Mouse (Mus musculus): ENCODE measurements around the gene Racgap1. TPM values are rescaled to one million over a fixed set of nuclear protein-coding genes. Genes with fewer than 3 reads are reported as not detected.
A peak's percentile ranks its signal among the peaks of the same experiment; 100 is the strongest.

Gene Racgap1
- 10 to 100 TPM; 17.6 to 18.2 TPM for polyA plus RNA-seq (2017; shearing (Covaris generic))

DNA sequence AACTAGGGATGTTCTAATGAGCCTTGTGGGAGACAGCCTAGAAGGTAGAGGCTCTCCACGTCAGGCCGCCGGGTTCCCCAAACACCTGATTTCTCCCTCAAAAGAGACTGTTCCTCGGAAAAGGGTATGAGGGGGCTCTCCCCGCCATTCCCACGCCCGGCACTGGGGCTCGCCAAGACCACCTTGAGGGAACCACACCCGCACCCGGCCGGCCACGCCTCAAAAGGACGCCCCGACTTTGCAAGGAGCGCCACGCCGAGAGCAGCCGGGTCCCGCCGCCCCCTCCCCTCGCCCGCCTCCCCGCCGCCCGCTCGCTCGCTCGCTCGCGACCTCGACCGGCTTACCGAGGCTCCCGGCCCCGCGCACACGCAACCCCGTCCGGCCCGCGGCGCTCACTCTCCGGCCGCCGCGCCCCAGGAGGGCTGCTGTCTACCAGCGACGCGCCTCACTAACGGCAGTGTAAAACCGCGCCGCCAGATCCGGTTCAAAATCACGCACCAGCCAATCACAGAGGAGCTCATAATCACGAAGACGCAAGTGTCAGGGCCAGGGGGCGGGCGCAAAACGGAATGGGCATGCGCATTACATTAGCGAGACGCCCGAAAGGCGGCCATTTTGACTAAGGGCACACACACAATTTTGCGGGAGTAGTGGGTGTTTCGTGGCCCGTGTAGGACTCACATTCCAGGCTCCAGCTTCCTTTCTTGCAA lies at the start of gene Racgap1:
Gene Racgap1 (minus strand): TSS at position 494 of the 710 bp plus-strand sequence.
- ATAC-seq = peak; percentile 99

DNA sequence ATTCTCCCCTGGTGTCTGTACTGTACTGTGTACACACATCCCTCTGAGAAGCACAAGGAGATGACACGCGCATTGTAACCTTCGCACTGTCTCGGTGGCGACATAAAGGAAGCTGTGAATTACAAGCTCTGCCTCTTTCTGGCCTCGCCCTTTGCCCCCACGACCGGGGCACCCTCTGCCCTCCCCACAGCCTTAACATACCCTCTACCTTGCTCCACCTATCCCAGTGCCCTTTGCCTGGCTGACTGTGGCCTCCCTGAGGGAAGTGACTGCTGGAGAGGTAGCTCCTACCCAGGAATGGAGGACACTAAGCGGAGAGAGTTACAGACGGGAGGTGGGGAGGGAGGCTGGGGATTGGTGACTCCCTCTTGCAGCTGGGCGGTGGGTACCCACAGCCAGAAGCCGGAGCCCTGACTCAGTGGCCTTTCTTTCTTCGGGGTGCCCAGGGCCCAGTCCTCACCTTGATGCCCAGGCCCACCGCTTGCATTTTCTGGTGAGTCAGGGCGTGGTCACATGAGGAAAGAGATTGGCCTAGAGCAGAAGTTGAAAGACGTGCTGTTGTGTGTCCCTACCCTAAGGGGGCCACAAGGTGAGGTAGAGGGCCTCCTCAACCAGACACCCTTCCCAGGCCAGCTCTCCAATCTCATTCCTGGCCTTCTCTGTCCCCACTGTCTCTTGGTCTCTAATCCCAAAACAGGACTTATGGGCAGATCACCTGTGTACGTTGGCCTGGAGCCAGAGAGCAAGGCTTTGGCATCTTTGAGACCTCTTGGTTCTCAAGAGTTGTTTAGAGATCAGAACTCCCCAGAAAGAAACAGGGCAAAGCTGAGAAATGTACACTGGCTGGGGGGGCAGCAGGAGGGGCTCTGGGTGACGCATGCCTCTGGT lies 49.0 kb upstream of the Racgap1 start:
- no peak for ATAC-seq

DNA sequence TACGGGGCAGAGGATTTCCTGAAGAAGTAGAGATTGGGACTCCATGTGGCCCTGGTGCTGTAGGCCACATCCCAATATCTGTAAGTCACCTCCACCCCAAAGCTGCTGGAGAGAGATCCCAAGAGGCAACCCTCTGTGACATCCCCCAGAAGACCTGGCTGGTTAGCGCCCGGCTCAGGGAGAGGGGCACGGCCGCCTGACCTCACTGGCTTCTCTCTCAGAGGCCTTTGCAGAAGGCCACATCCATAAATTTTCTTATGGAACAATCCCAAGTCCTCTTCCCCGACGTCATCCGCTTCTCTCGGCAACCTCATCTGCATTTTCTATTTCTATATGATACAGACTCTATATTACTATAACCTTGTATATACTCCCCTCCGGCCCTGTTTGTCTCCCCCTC lies 48.3 kb upstream of the Racgap1 start:
- ATAC-seq = no peak

DNA sequence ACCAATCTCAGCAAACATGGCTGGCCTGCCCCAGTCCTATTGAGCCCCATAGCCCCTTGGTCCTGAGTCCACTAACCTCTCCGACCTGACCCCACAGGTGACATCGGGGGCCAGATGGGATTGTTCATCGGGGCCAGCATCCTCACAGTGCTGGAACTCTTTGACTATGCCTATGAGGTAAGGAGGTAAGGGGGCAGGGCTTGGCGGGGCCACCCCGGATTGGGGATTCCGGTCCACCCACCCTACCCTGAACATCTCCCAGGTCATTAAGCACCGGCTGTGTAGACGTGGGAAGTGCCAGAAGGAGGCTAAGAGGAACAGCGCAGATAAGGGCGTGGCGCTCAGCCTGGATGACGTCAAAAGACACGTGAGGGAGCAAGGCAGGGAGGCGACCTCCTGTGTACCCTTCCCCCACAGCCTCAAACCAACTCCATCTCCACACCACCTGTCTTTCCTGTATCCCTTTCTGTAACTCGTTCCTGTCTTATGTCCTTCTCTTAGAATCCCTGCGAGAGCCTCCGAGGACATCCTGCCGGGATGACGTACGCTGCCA lies 47.2 kb upstream of the Racgap1 start:
- ATAC-seq = no peak

GRCm38 (mm10) chr15:99697309-99697708 lies 45.9 kb upstream of the Racgap1 start:
- no peak for ATAC-seq

- ATAC-seq = no peak
These were observed 40.5 kb upstream of the Racgap1 start for GRCm38 (mm10) chr15:99691976-99692375.

DNA sequence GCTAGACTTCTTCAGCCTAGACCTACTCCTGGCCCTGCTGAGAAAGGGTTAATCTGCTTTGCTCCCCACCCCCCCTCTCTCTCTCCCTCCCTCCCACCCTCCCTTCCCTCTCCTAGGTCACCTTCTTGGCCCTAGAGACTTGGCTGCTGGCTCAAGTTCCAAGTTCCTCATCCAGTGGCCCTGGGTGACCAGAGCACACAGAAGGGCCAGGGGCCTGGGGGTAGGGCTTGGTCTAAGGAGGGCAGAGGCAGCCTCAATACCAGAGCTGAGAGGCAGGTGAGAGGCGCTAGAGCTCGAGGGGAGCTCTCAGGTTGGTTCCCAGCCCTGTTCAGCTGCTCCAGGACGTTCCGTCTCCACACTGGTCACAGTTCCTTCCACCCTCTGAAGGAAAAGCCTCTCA lies 39.5 kb upstream of the Racgap1 start:
- no peak for ATAC-seq

- no peak for ATAC-seq
These were observed 37.3 kb upstream of the Racgap1 start for GRCm38 (mm10) chr15:99688712-99689111.

DNA sequence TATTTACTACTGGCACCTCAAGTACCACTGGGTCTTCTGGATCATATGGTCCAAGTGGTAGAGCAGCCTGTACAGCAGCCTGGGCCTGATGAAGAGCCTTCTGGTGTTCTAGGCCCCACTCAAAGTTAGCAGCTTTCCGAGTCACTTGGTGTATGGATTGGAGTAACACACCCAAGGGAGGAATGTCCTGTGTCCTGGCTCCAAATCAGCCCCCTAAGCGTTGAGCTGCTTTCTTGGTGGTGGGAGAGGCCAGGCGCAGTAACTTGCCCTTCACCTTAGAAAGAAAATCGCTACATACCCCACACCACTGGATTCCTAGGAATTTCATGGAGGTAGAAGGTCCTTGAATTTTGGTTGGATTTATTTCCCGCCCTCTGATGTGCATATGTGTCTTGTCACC lies 32.7 kb upstream of the Racgap1 start:
- no peak for ATAC-seq

DNA sequence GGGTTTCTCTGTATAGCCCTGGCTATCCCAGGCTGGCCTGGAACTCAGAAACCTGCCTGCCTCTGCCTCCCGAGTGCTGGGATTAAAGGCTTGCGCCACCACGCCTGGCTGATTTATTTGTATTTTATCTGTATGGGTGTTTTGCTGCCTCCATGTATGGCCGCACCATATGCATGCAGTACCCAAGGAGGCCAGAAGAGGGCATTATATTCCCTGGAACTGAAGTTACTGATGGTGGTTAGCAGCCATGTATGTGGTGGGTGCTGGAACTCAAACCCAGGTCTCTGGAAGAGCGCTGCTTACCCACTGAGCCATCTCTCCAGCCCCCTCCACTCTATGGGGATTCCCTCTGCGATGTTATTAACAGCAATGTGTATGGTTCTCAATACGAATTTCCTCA lies 31.4 kb upstream of the Racgap1 start:
- no peak for ATAC-seq

GRCm38 (mm10) chr15:99679008-99679407 lies 27.6 kb upstream of the Racgap1 start:
- ATAC-seq = no peak

- no peak for ATAC-seq
These were observed 26.8 kb upstream of the Racgap1 start for GRCm38 (mm10) chr15:99678063-99678800.

DNA sequence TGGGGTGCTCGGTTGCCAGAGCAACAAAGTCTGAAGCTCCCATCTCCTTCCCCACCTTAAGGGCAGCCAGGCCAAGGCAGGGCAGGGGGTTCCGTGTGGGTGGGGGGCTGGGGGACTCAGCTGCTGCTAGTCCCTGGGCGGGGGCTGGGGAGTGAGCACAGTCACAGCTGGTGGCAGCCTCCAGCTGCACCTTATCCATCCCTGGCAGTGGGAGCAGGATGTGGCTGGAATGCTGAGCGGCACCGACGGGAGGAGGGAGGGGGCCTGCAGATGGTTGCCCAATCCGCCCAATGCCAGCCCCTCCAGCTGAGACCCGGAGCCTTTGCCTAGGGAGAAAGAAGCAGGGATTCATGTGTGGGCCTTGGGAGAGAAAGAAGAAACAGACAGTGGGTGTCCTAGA lies 25.6 kb upstream of the Racgap1 start:
- no peak for ATAC-seq

DNA sequence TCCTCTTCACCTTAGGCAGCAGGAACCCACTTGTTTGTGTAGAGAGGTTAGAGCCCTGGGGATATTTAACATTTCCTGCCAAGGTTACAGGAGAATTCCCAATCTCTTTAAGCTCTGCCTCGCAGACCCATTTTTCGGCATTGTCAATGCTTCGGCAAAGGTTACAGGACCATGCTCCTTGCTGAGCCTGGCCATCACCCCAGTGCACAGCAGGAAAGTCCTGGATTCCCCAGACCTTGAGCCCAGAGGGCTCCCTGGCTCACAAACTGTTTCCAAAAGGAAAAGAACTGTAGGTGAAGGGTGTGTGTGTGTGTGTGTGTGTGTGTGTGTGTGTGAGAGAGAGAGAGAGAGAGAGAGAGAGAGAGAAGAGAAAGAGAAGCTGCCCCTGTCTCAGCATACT lies 23.4 kb upstream of the Racgap1 start:
- no peak for ATAC-seq

DNA sequence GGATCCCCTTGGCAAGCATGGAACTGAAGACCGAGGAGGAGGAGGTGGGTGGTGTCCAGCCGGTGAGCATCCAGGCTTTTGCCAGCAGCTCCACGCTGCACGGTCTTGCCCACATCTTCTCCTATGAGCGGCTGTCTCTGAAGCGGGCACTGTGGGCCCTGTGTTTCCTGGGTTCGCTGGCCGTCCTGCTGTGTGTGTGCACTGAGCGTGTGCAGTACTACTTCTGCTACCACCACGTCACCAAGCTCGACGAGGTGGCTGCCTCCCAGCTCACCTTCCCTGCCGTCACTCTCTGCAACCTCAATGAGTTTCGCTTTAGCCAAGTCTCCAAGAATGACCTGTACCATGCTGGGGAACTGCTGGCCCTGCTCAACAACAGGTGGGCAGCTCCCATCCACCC lies 20.3 kb upstream of the Racgap1 start:
- ATAC-seq = no peak

DNA sequence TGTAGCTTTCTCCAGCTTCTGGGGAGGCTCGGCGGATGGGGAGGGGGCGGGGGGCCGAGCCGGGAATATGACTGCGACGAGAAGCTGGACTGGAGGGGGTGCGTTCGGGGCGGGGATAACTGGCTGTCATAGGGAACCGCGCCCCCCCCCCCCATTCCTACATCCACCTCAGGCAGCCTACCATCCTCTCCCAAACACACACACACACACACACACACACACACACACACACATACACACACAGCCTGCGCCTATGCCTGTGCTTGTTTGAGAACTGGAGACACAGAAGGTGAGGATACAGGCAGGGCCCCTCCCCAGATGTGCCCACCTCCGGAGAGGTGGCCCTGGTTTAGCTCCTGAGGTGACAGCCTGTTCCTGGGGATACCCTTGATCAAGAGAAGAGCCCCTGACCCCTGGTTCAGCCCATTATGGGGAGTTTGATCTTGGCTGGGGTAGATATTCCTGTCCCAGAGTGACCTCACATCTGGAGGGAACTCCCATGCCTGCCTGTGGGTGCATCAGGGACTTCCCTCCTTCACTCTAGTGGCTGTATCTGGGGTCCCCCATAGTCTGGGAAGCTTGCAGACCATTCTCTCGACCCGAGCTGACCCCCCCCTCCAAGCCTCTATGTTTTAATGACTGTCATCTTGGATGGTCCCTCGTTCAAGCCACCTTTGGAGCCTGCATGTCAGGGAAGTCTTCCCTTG lies 19.7 kb upstream of the Racgap1 start:
- ATAC-seq = no peak

DNA sequence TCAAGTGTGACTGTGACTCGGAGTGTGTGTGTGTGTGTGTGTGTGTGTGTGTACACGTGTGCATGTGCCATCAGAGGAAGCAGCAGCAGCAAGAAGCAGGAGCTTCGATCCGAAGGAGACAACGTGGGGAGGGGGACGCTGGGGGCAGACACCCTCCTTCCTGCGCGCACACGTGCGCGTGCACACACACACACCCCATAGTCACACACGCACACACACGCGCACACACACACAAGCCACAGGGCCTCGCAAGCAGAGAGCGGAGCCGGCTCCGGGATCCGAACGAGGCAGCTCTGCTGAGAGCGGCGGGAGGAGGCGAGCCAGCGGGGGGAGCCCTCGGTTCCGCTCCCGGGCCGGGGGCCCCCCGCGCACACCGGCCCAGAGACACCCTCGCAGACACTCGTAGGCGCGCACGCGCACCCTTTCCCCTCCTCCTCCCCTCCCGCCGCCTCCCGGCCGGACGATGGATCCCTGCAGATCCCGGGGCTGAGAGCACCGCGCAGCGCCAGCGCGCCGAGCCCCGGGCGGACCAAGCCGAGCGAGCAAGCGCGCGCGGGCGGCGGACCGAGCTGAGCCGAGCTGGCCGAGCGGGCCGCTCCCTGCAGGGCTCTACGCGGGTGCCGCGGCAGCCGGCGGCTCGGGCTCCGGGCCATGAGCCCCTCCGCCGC lies 18.8 kb upstream of the Racgap1 start, which contains the start of gene Asic1:
Gene Asic1 (plus strand): TSS at position 215 of the 668 bp plus-strand sequence.
- no peak for ATAC-seq

DNA sequence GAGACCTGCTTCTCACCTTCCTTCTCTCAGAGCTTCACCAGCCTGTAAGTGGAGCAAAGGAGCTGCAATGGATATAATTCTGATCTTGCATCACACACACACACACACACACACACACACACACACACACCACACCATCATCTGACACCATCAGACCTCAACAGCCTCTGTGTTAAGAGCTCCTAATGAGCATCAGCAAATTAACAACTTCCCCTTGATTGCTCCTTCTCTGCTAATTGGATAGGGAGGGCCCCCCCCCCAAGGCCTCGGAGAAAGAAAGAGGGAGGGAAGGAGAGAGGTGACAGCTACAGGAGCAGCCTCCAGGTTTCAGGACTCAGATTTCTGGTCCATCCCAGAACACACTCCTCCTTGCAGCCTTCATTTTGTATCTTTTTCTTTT lies 17.9 kb upstream of the Racgap1 start:
- ATAC-seq = no peak

GRCm38 (mm10) chr15:99668881-99669280 lies 17.4 kb upstream of the Racgap1 start:
- peak; percentile 84 for ATAC-seq

DNA sequence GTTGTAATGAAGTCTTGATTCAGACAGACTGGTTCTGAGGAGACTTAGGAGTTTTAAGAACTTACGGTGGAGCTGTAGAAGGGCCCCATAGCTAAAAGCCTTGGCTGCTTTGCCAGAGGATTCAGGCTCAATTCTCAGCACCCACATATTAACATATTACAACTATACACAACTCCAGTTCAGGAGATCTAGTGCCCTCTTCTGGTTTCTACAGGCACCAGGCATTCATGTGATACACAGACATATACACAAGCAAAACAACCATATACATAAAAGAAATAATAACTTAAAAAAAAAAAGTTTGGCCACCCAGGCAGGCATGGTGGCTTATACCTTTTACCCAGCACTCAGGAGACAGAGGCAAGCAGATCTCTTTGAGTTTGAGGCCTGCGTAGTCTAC lies 16.1 kb upstream of the Racgap1 start:
- ATAC-seq = no peak

DNA sequence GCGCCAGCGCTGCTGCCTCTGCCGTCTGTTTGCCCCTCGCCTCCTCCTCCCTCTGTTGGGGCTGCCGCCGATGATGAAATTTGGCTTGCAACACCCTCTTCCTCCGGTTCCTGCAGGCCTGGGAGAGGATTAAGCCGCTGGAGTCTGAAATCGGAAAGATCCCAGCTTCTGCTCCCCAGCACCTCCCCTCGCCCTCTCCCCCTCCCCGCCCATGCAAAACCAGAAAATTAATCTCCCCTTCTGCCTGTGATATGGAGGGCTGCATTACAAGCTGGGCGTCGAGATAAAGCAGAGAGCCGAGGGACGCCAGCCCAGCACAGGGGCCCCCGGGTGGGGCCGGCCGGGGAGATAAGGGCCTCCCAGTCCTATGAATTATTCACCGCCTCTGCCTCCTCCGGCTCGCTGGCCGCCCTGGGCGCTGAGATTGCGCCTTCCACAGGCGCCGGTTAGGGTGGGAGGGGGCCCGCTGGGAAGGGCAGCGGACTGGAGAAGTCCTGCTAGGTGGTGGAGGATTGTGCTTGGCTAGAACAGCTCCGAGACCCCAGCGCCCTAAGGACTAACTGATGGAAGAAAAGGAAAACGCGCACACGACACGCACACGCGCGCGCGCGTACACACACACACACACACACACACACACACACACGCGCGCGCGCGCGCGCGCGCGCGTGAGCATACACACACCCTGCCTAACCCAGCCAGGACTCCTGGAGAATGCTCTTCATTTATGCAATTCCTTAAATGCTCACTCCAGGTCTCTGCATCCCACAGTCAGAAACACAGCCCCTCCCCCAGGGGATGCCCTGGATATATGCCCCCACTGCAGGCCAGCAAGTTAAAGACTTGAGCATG lies 13.4 kb upstream of the Racgap1 start:
- ATAC-seq = no peak

All from CD4-positive, CD25-positive, alpha-beta regulatory T cell, adult 4 months (primary cell).